Mouse (Mus musculus): ENCODE data around the gene Rnf144a. TPM values are rescaled to one million over a fixed set of nuclear protein-coding genes. Genes with fewer than 3 reads are reported as not detected.

Gene Rnf144a
- 38.4 TPM for total RNA-seq (2023)

GRCm38 (mm10) chr12:26415104-26415771, at the start of gene Rnf144a:
Gene Rnf144a (minus strand): TSS chr12:26415254.

DNA sequence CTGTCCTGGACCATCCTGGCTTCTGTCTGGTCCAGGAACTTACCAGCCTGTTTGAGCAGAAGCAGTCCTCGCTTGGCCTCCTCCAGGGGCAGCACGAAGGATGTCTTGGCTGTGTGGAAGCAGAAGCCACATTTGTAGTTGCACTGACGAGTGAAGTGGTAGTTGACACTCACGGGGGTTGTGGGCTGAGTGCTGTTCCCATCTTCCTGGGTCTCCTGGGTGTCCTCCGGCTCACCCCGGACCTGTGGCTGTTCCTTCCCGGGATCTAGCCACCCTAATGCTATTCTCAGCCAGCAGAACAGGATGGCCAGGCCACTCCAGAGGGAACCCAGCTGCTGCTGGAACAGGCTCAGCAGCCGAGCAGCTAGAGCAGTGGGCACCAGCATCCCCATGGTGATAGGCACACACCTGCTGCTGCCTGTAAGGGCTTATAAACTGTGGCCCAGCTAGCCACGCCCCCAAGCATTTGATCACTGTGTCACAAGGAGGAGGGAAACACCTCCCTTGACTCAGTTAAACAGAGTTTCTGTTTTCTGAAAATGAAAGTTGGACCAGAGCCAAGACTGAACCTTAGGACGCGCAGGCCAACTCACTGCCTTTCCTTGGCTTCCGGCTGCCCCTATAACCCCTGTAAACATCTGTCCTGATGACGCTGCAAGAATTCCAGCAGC, 41.1 kb upstream of the Rnf144a start, which contains the start of gene Rsad2:
Gene Rsad2 (minus strand): TSS at position 425 of the 671 bp plus-strand sequence.

Other genes starting within 250 kb of the Rnf144a start
- 6.6 TPM for gene Rsad2, start 41.2 kb upstream of the Rnf144a start, total RNA-seq (2023)
- gene Cmpk2, start 54.0 kb upstream of the Rnf144a start, total RNA-seq (2023) = 6.8 TPM

All from CD4-positive naive resting alpha-beta T cell, adult 76 days (primary cell).